Mouse (Mus musculus) cerebellum, adult 11-12 months (tissue): Measurements from ENCODE around the gene 2210016F16Rik.
"Not testable (repeated sequence)": the region's sequence is repeated elsewhere in the genome, so short reads cannot be mapped to it uniquely, and the experiment has no call there.

Experiments used
- DNase-seq: peaks from one replicate; pipeline ENCODE4 v3.0.0; 2022

2210016F16Rik gene

GRCm38 (mm10) chr13:58372278-58373152 is 12.5 kb downstream of the 2210016F16Rik start:
- DNase-seq = no peak

- no peak for DNase-seq
Observed at GRCm38 (mm10) chr13:58368835-58369234, 16.2 kb downstream of the 2210016F16Rik start.

DNA sequence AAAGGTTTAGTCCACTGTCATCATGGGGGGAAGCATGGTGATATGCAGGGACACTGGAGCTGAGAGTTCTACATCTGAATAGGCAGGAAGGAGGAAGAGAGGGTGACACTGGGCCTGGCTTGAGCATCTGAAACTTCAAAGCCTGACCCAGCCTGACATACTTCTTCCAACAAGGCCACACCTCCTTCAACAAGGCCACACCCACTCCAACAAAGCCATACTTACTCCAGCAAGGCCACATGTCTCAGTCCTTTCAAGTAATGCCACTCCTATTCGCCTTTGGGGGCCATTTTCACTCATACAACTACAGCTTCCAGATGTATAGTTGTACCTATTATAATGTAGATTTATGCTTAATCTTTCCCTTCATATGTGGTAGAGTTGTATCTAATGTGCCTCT is 17.4 kb downstream of the 2210016F16Rik start:
- DNase-seq = no peak

DNA sequence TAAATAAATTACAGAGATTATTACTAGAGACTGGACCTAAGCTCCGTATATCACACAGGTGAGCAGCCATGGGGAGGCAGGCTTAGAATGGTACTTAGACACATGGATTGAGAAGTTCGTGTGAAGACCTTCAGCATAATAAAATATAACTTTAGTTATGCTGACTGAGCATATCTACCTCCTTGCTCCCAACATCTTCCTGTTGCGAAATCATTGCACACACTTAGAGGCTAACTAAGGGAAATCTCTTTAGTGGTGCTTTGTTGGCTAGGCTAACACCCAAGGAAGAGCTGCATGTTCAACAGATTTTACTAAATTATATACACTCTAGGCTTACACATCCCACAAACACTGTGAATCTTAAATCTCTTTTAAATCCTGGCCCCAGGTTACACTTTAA is 18.7 kb downstream of the 2210016F16Rik start:
- no peak for DNase-seq

DNA sequence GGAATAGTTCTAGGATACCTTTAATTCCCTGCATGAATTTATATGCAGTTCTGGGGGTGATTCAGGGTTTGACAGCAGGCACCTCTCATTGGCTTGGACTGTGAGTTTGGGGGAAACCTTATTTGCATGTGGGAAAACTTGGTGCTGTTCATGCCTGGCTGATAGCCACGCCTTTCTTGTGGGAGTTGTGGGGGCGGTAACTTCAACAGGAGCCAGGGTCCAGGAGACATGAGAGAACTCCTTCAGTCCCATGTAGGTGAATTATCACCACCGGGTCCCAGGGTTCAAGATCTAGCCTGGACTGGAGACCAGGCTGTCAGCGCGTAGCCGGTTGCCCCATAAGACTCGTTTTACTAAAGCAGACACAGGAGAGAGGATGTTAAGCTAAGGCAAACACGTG is 19.8 kb downstream of the 2210016F16Rik start:
- not testable (repeated sequence) for DNase-seq

GRCm38 (mm10) chr13:58364353-58365175 is 20.5 kb downstream of the 2210016F16Rik start:
- DNase-seq = no peak

GRCm38 (mm10) chr13:58359304-58359653 is 25.7 kb downstream of the 2210016F16Rik start:
- no peak for DNase-seq

DNA sequence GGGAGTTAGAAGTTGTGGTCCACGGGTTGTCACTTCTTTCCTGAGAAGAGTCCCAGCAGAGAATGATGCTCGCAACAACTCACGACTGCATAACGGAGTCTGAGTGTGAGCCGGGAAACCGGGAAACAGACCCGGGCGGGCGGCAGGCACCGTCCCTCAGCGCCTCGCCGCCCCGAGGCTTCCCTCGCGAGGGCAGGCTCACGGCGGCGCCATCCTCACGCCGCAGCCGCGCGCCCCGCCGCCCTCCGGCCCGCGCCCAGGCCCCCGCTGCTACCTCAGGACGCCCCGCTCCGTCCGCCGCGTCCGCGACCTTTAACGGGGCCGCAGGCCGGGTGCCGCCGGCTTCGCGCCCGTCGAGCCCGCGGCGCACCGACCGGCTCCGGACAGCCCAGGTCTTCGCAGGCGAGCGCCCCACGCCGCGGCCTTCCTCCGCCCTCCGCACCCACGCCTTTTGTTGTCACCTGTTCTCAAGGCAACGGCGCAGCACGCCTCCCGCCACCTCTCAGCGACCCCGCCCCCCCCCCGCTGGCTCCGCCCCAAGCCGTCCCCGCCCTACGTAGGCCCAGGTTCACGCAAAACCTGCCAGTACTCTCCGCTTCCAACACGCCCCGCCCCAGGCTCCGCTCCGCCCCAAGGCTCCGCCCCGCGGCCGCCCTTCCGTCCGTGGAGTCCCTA is 26.3 kb downstream of the 2210016F16Rik start, which contains the start of gene Kif27:
Gene Kif27 (minus strand): TSS at position 494 of the 675 bp plus-strand sequence.
- peak; percentile 70 for DNase-seq

DNA sequence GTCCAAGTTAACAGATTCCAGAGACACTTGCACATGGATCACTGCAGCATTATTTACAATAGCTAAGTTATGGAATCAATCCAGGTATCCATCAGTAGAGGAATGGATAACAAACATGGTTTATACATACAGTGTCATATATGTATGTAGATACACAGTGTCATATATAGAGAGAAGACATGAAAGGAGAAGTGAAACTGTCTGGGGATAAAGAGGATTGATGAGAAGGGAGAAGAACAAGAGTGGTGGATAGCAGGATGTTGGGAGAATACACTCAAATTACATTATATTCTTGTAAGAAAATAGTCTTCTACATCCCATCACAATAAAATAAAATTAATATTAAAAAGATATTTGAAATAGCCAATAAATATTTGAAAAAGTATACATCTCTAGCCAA is 32.0 kb downstream of the 2210016F16Rik start:
- DNase-seq = no peak

GRCm38 (mm10) chr13:58350606-58351005 is 34.4 kb downstream of the 2210016F16Rik start:
- DNase-seq = no peak

DNA sequence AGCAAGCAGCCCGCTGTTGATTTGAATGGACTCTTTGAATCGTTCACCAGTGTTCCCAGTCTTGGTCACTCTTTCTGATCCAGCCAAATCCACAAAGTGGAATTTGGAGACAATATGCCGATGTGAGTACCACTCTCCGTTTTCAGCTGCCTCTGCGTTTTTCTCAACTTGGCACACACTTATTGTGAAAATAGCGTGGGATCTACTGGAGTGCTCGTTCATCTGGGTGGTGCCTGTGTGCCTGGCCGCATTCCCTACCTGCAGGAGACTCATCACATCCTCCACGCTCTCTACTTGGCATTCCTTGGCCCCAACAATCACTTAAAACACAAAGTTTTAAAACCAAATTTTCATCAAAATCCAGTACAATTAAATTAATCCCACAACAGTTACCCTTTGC is 40.5 kb downstream of the 2210016F16Rik start:
- no peak for DNase-seq

GRCm38 (mm10) chr13:58337456-58337855 is 47.6 kb downstream of the 2210016F16Rik start:
- DNase-seq = no peak

- no peak for DNase-seq
Observed at GRCm38 (mm10) chr13:58334116-58334515, 50.9 kb downstream of the 2210016F16Rik start.
